Mouse (Mus musculus) heart, postnatal 0 days (tissue): ENCODE measurements around the gene Farsb. TPM values are rescaled to one million over a fixed set of nuclear protein-coding genes. Genes with fewer than 3 reads are reported as not detected.
"Not testable (repeated sequence)": the region's sequence is repeated elsewhere in the genome, so short reads cannot be mapped to it uniquely, and the experiment has no call there.

Source experiments
- ATAC-seq: fragments of 200-750 bp; cut with Nextera tagmentation; 2 replicates; pipeline ENCODE4 v1.8.0; 2017; ENCODE audit warnings: low read depth, moderate number of reproducible peaks, moderate library complexity; ENCODE audit not compliant: insufficient read depth
- DNase-seq: peaks from one replicate; pipeline ENCODE4 v3.0.0-alpha.2; 2016; ENCODE audit warnings: low spot score
- H3K27ac ChIP-seq: fragments of 300-500 bp; sonication (generic); 2 replicates; pipeline ENCODE4 v1.5.1; 2014; ENCODE audit warnings: low read depth, mild to moderate bottlenecking
- H3K27me3 ChIP-seq: fragments of 300-500 bp; sonication (generic); 2 replicates; pipeline ENCODE4 v1.6.1; 2014; ENCODE audit warnings: low read length, mixed read lengths; ENCODE audit not compliant: control insufficient read depth, insufficient read depth
- H3K36me3 ChIP-seq: fragments of 300-500 bp; sonication (generic); replicated peaks from 2 replicates; pipeline ENCODE4 v1.6.1; 2014; ENCODE audit warnings: low read length, mixed read lengths; ENCODE audit not compliant: control insufficient read depth, insufficient read depth
- H3K4me1 ChIP-seq: fragments of 300-500 bp; sonication (generic); 2 replicates; pipeline ENCODE4 v1.6.1; 2014; ENCODE audit warnings: antibody characterized with exemption; ENCODE audit not compliant: control insufficient read depth, insufficient read depth
- H3K4me2 ChIP-seq: fragments of 300-500 bp; sonication (generic); 2 replicates; pipeline ENCODE4 v1.6.1; 2014; ENCODE audit warnings: low read depth, mild to moderate bottlenecking, low read length, moderate library complexity
- H3K4me3 ChIP-seq: fragments of 300-500 bp; sonication (generic); 2 replicates; pipeline ENCODE4 v1.5.1; 2014; ENCODE audit warnings: low read depth, low read length
- H3K9ac ChIP-seq: fragments of 300-500 bp; sonication (generic); replicated peaks from 2 replicates; pipeline ENCODE4 v1.6.1; 2014; ENCODE audit warnings: low read depth, low read length, mixed read lengths
- H3K9me3 ChIP-seq: fragments of 300-500 bp; sonication (generic); replicated peaks from 2 replicates; pipeline ENCODE4 v1.6.1; 2016; ENCODE audit warnings: low read length; ENCODE audit not compliant: control insufficient read depth
- CTCF ChIP-seq: IDR thresholded peaks from 2 replicates; pipeline ENCODE4 v1.5.1; 2016; ENCODE audit warnings: antibody characterized with exemption, control low read depth, low read depth
- EP300 ChIP-seq: IDR thresholded peaks from 2 replicates; pipeline ENCODE4 v1.6.1; 2016; ENCODE audit warnings: antibody characterized with exemption, low read depth
- WGBS: fragments of 180-500 bp; shearing (Covaris S2); extraction: QIAGEN DNeasy Blood & Tissue Kit; methylation state at CpG from one replicate; pipeline ENCODE4 v1.1.7; 2014; 5-methylcytosine and 5-hydroxymethylcytosine counted together
- polyA plus RNA-seq: library from polyadenylated mRNA; unstranded; fragments of >200 nt; fragmentation: Nextera tagmentation; extraction: Ambion mirVana; gene quantifications from 2 replicates; pipeline ENCODE4 v1.2.1, GENCODE M21; 2015
- total RNA-seq: library from RNA; depleted of rRNA; stranded (reverse); fragments of >200 nt; gene quantifications from 2 replicates; pipeline ENCODE4 v1.2.3, GENCODE M21; 2014; ENCODE audit warnings: low replicate concordance

Farsb gene
- total and polyA plus RNA-seq, 2 experiments from 2014 or later, result 55.8 to 75.1 TPM

GRCm38 (mm10) chr1:78518907-78519306 lies 30.2 kb upstream of the Farsb start:
- Histone ChIP-seq H3K9ac (no peak overlapping the region), H3K4me1 (no peaks in the 10 kb centered on the region), H3K27ac (no peak overlapping the region), H3K36me3 (no peaks in the 10 kb centered on the region), H3K4me3 (no peak overlapping the region), H3K27me3 (0 out of 2 replicates have a peak, but pooled peaks cover 4% of the 10 kb centered on the region), H3K4me2 (no peak overlapping the region), H3K9me3 (no peaks in the 10 kb centered on the region; the same call in 1 of the 2 replicates)
- 78% methylated on average over 7 of the region's 7 CpGs for WGBS
- ATAC-seq, result no peak
- no peak for DNase-seq
- TF ChIP-seq EP300 (no peak), CTCF (no peak)

- ATAC-seq, result no peak
- Histone ChIP-seq H3K27ac (no peak overlapping the region), H3K27me3 (peaks cover 15% of the 10 kb centered on the region), H3K36me3 (no peaks in the 10 kb centered on the region), H3K4me1 (peaks cover 5% of the 10 kb centered on the region; the same call in 1 of the 2 replicates), H3K4me3 (no peak overlapping the region), H3K4me2 (no peak overlapping the region), H3K9ac (no peak overlapping the region), H3K9me3 (no peaks in the 10 kb centered on the region)
- WGBS, result 64% methylated on average over 8 of the region's 8 CpGs
- no peak for TF ChIP-seq EP300
- no peak for TF ChIP-seq CTCF
- no peak for DNase-seq
Measured at GRCm38 (mm10) chr1:78512756-78513155, 24.1 kb upstream of the Farsb start.

- Histone ChIP-seq H3K4me1 (peaks cover 5% of the 10 kb centered on the region; the same call in 1 of the 2 replicates), H3K36me3 (no peaks in the 10 kb centered on the region), H3K4me2 (peak within 1 kb of the TSS; percentile 58), H3K4me3 (peak within 1 kb of the TSS; percentile 16; the same call in 1 of the 2 replicates), H3K27ac (no peak within 1 kb of the TSS), H3K27me3 (peaks cover 15% of the 10 kb centered on the region), H3K9me3 (no peaks in the 10 kb centered on the region), H3K9ac (no peak within 1 kb of the TSS)
- DNase-seq (no peak), ATAC-seq (no peak)
- WGBS, result 3% methylated on average over 25 of the region's 25 CpGs
- TF ChIP-seq EP300 (no peak), CTCF (no peak)
Measured at GRCm38 (mm10) chr1:78511621-78512160, 23.0 kb upstream of the Farsb start, which contains the start of gene BC035947. Gene BC035947 (minus strand): TSS chr1:78512158.

GRCm38 (mm10) chr1:78510862-78511261 lies 22.2 kb upstream of the Farsb start, which contains the start of gene Mogat1:
Gene Mogat1 (plus strand): TSS chr1:78510991.
- WGBS, result 56% methylated on average over 5 of the region's 5 CpGs
- H3K27me3 ChIP-seq, result peaks cover 15% of the 10 kb centered on the region
- peaks cover 5% of the 10 kb centered on the region; the same call in 1 of the 2 replicates for H3K4me1 ChIP-seq
- TF ChIP-seq EP300 (no peak), CTCF (no peak)
- DNase-seq (no peak), ATAC-seq (no peak)
- peak within 1 kb of the TSS; percentile 58 for H3K4me2 ChIP-seq
- no peaks in the 10 kb centered on the region for H3K36me3 ChIP-seq
- peak within 1 kb of the TSS; percentile 16; the same call in 1 of the 2 replicates for H3K4me3 ChIP-seq
- no peak within 1 kb of the TSS for H3K9ac ChIP-seq
- no peak within 1 kb of the TSS for H3K27ac ChIP-seq
- no peaks in the 10 kb centered on the region for H3K9me3 ChIP-seq

- Histone ChIP-seq H3K27ac (no peak overlapping the region), H3K9me3 (no peaks in the 10 kb centered on the region), H3K9ac (no peak overlapping the region), H3K27me3 (peaks cover 10% of the 10 kb centered on the region), H3K4me3 (no peak overlapping the region), H3K36me3 (no peaks in the 10 kb centered on the region), H3K4me2 (no peak overlapping the region), H3K4me1 (peaks cover 5% of the 10 kb centered on the region; the same call in 1 of the 2 replicates)
- WGBS, result 39% methylated on average over 1 of the region's 1 CpGs
- no peak for TF ChIP-seq EP300
- no peak for ATAC-seq
- no peak for DNase-seq
Measured at GRCm38 (mm10) chr1:78507137-78507536, 18.4 kb upstream of the Farsb start.

GRCm38 (mm10) chr1:78502527-78502926 lies 13.8 kb upstream of the Farsb start:
- Histone ChIP-seq H3K9me3 (no peaks in the 10 kb centered on the region), H3K27ac (no peak overlapping the region), H3K4me3 (no peak overlapping the region), H3K36me3 (no peaks in the 10 kb centered on the region), H3K4me1 (no peaks in the 10 kb centered on the region), H3K27me3 (no peaks in the 10 kb centered on the region), H3K4me2 (no peak overlapping the region), H3K9ac (no peak overlapping the region)
- DNase-seq (no peak), ATAC-seq (no peak)
- WGBS, result 80% methylated on average over 6 of the region's 6 CpGs
- TF ChIP-seq CTCF (no peak), EP300 (no peak)

GRCm38 (mm10) chr1:78501856-78502255 lies 13.2 kb upstream of the Farsb start:
- not testable (repeated sequence) for ATAC-seq, H3K9ac ChIP-seq, H3K27me3 ChIP-seq, DNase-seq, H3K27ac ChIP-seq, H3K4me2 ChIP-seq, H3K9me3 ChIP-seq, H3K4me3 ChIP-seq, H3K36me3 ChIP-seq, H3K4me1 ChIP-seq
- WGBS, result 81% methylated on average over 12 of the region's 12 CpGs
